Mouse (Mus musculus) fibroblast of lung, adult 2 months (primary cell): ENCODE measurements around the gene Wnt10b.
A peak's percentile ranks its signal among the peaks of the same experiment; 100 is the strongest.
"Not testable (repeated sequence)": the region's sequence is repeated elsewhere in the genome, so short reads cannot be mapped to it uniquely, and the experiment has no call there.

ENCODE experiments used
- DNase-seq: peaks from one replicate; pipeline ENCODE4 v3.0.0-alpha.2; 2011; ENCODE audit warnings: low read depth

The Wnt10b gene

GRCm38 (mm10) chr15:98772511-98773211 lies 5.3 kb downstream of the Wnt10b start:
- no peak for DNase-seq

GRCm38 (mm10) chr15:98771813-98772425 lies 6.0 kb downstream of the Wnt10b start:
- DNase-seq: no peak

GRCm38 (mm10) chr15:98768259-98768658 lies 9.7 kb downstream of the Wnt10b start:
- no peak for DNase-seq

- DNase-seq: no peak
Observed at GRCm38 (mm10) chr15:98765929-98766328, 12.0 kb downstream of the Wnt10b start.

- peak; percentile 83 for DNase-seq
Observed at GRCm38 (mm10) chr15:98762670-98763529, 15.1 kb downstream of the Wnt10b start, which contains the start of gene Arf3. Gene Arf3, minus strand, starts transcription at chr15:98763214.

GRCm38 (mm10) chr15:98762201-98762621 lies 15.7 kb downstream of the Wnt10b start:
- DNase-seq: no peak

- no peak for DNase-seq
Observed at GRCm38 (mm10) chr15:98754125-98754524, 23.8 kb downstream of the Wnt10b start.

GRCm38 (mm10) chr15:98753021-98753423 lies 24.9 kb downstream of the Wnt10b start:
- no peak for DNase-seq

GRCm38 (mm10) chr15:98749093-98749492 lies 28.9 kb downstream of the Wnt10b start:
- no peak for DNase-seq

GRCm38 (mm10) chr15:98747296-98747695 lies 30.7 kb downstream of the Wnt10b start:
- DNase-seq: no peak

- peak; percentile 51 for DNase-seq
Observed at GRCm38 (mm10) chr15:98746344-98746965, 31.5 kb downstream of the Wnt10b start.

GRCm38 (mm10) chr15:98743863-98744262 lies 34.1 kb downstream of the Wnt10b start:
- DNase-seq: not testable (repeated sequence)

- DNase-seq: no peak
Observed at GRCm38 (mm10) chr15:98742766-98743428, 35.1 kb downstream of the Wnt10b start.

GRCm38 (mm10) chr15:98740219-98740618 lies 37.7 kb downstream of the Wnt10b start:
- no peak for DNase-seq

GRCm38 (mm10) chr15:98738796-98739195 lies 39.2 kb downstream of the Wnt10b start:
- DNase-seq: no peak

- no peak for DNase-seq
Observed at GRCm38 (mm10) chr15:98737881-98738280, 40.1 kb downstream of the Wnt10b start.

GRCm38 (mm10) chr15:98736521-98736920 lies 41.4 kb downstream of the Wnt10b start:
- no peak for DNase-seq

- no peak for DNase-seq
Observed at GRCm38 (mm10) chr15:98733976-98734566, 43.9 kb downstream of the Wnt10b start.

GRCm38 (mm10) chr15:98733370-98733769 lies 44.6 kb downstream of the Wnt10b start:
- no peak for DNase-seq

- DNase-seq: no peak
Observed at GRCm38 (mm10) chr15:98732006-98732531, 45.9 kb downstream of the Wnt10b start.

GRCm38 (mm10) chr15:98730790-98731189 lies 47.2 kb downstream of the Wnt10b start:
- DNase-seq: no peak
